Mouse (Mus musculus) megakaryocyte, embryonic 14.5 days (primary cell): ENCODE measurements around the gene Ugt1a6b.

Experiments used
- FLI1 ChIP-seq: IDR thresholded peaks from 2 replicates; pipeline ENCODE4 v1.6.1; 2012; ENCODE audit warnings: low read length, inconsistent platforms, mixed read lengths
- GATA1 ChIP-seq: IDR thresholded peaks from 3 replicates; pipeline ENCODE4 v1.6.1; 2012; ENCODE audit warnings: mixed read lengths, low read length, inconsistent platforms, borderline replicate concordance

GRCm38 (mm10) chr1:88094941-88095492 lies 8.0 kb upstream of the Ugt1a6b start, which contains the start of gene Ugt1a7c:
- TF ChIP-seq GATA1 (no peak), FLI1 (no peak)
